Mouse (Mus musculus) MEL (cell line): Measurements from ENCODE around the gene Slc25a43. TPM values are rescaled to one million over a fixed set of nuclear protein-coding genes. Genes with fewer than 3 reads are reported as not detected.

Experiments used
- DNase-seq: peaks from one replicate; pipeline ENCODE4 v3.0.0; 2011; ENCODE audit warnings: low read depth, low spot score
- H3K27ac ChIP-seq: 2 replicates; pipeline ENCODE4 v1.5.1; 2012; ENCODE audit warnings: low read depth, mild to moderate bottlenecking, control low read depth, low read length, moderate library complexity; ENCODE audit not compliant: control insufficient read depth
- H3K27me3 ChIP-seq, 2 experiments: fragments of 150-350 bp in 1 of 2; sonication (generic) in 1 of 2; 2 replicates each; pipeline ENCODE4 v1.6.1; 2012; ENCODE audit warnings: low read length in 2 of 2, mild to moderate bottlenecking in 2 of 2, improper control_type of control experiment in 1 of 2, moderate library complexity in 1 of 2; ENCODE audit not compliant: insufficient read depth in 2 of 2, control insufficient read depth in 1 of 2
- H3K36me3 ChIP-seq, 2 experiments: 2 replicates each; pipeline ENCODE4 v1.6.1; 2012 to 2014; ENCODE audit warnings: low read length in 2 of 2, improper control_type of control experiment in 1 of 2, inconsistent platforms in 1 of 2, mild to moderate bottlenecking in 1 of 2; ENCODE audit not compliant: insufficient read depth in 2 of 2, control insufficient read depth in 1 of 2
- H3K4me1 ChIP-seq, 2 experiments: fragments of 150-350 bp in 1 of 2; sonication (generic) in 1 of 2; 2 replicates each; pipeline ENCODE4 v1.6.1; 2012; ENCODE audit warnings: low read length in 2 of 2, improper control_type of control experiment in 1 of 2, mild to moderate bottlenecking in 1 of 2; ENCODE audit not compliant: insufficient read depth in 2 of 2, control insufficient read depth in 1 of 2
- H3K4me3 ChIP-seq, 2 experiments: fragments of 150-350 bp in 1 of 2; sonication (generic) in 1 of 2; 2 replicates each; pipeline ENCODE4 v1.5.1; 2012; ENCODE audit warnings: low read depth in 2 of 2, low read length in 2 of 2, mild to moderate bottlenecking in 2 of 2, moderate library complexity in 2 of 2, control low read depth in 1 of 2, improper control_type of control experiment in 1 of 2; ENCODE audit not compliant: control insufficient read depth in 1 of 2, insufficient read depth in 1 of 2
- H3K79me2 ChIP-seq: 2 replicates; pipeline ENCODE4 v1.6.1; 2012; ENCODE audit warnings: mild to moderate bottlenecking, low read length, moderate library complexity; ENCODE audit not compliant: control insufficient read depth, poor library complexity, insufficient read depth
- H3K9ac ChIP-seq: 2 replicates; pipeline ENCODE4 v1.6.1; 2012; ENCODE audit warnings: low read depth, mild to moderate bottlenecking, control low read depth, low read length, moderate library complexity; ENCODE audit not compliant: control insufficient read depth, poor library complexity, severe bottlenecking
- H3K9me3 ChIP-seq: fragments of 150-350 bp; sonication (generic); replicated peaks from 2 replicates; pipeline ENCODE4 v1.6.1; 2012; ENCODE audit warnings: mild to moderate bottlenecking, low read length, improper control_type of control experiment, moderate library complexity; ENCODE audit not compliant: insufficient read depth
- CTCF ChIP-seq, 3 experiments: IDR thresholded peaks in 2 of 3; conservative IDR thresholded peaks in 1 of 3; 2 replicates each; pipeline ENCODE4 v1.5.1; 2011 to 2012; ENCODE audit warnings: low read length in 3 of 3, low read depth in 2 of 3, mild to moderate bottlenecking in 2 of 3, improper control_type of control experiment in 1 of 3, inconsistent platforms in 1 of 3, mixed read lengths in 1 of 3, moderate library complexity in 1 of 3; ENCODE audit not compliant: control insufficient read depth in 1 of 3, insufficient read depth in 1 of 3, poor library complexity in 1 of 3, severe bottlenecking in 1 of 3
- EP300 ChIP-seq, 2 experiments: IDR thresholded peaks; 2 replicates each; pipeline ENCODE4 v1.6.1; 2011; ENCODE audit warnings: improper control_type of control experiment in 2 of 2, low read length in 2 of 2, low read depth in 1 of 2, mild to moderate bottlenecking in 1 of 2
- ETS1 ChIP-seq: IDR thresholded peaks from 2 replicates; pipeline ENCODE4 v1.6.1; 2012; ENCODE audit warnings: low read depth, mild to moderate bottlenecking, inconsistent platforms, low read length, improper control_type of control experiment, moderate library complexity
- HCFC1 ChIP-seq: IDR thresholded peaks from 2 replicates; pipeline ENCODE4 v1.6.1; 2012; ENCODE audit warnings: low read depth, mild to moderate bottlenecking, inconsistent platforms, low read length, improper control_type of control experiment, moderate library complexity
- JUND ChIP-seq: IDR thresholded peaks from 2 replicates; pipeline ENCODE4 v1.6.1; 2011; ENCODE audit warnings: low read depth, mild to moderate bottlenecking, improper control_type of control experiment, low read length
- KAT2A ChIP-seq: conservative IDR thresholded peaks from 2 replicates; pipeline ENCODE4 v1.6.1; 2012; ENCODE audit warnings: low read depth, low read length, improper control_type of control experiment, inconsistent platforms
- MAFK ChIP-seq: IDR thresholded peaks from 2 replicates; pipeline ENCODE4 v1.6.1; 2011; ENCODE audit warnings: low read depth, mild to moderate bottlenecking, low read length, improper control_type of control experiment, borderline replicate concordance
- MYB ChIP-seq: IDR thresholded peaks from 2 replicates; pipeline ENCODE4 v1.6.1; 2011; ENCODE audit warnings: mild to moderate bottlenecking, low read depth, low read length, improper control_type of control experiment
- MYC ChIP-seq: IDR thresholded peaks from 2 replicates; pipeline ENCODE4 v1.6.1; 2011; ENCODE audit warnings: low read depth, mild to moderate bottlenecking, low read length, improper control_type of control experiment, moderate library complexity
- NELFE ChIP-seq: IDR thresholded peaks from 2 replicates; pipeline ENCODE4 v1.6.1; 2011; ENCODE audit warnings: low read depth, low read length, improper control_type of control experiment
- NRF1 ChIP-seq: IDR thresholded peaks from 2 replicates; pipeline ENCODE4 v1.6.1; 2014; ENCODE audit warnings: low read depth, mild to moderate bottlenecking, inconsistent platforms, low read length, improper control_type of control experiment, moderate library complexity; ENCODE audit not compliant: poor library complexity, insufficient read depth, severe bottlenecking
- TAL1 ChIP-seq: IDR thresholded peaks from 2 replicates; pipeline ENCODE4 v1.6.1; 2012; ENCODE audit warnings: mild to moderate bottlenecking, inconsistent platforms, low read length, moderate library complexity, mixed read lengths
- TCF12 ChIP-seq: IDR thresholded peaks from 2 replicates; pipeline ENCODE4 v1.6.1; 2014; ENCODE audit warnings: low read depth, mild to moderate bottlenecking, inconsistent platforms, low read length, improper control_type of control experiment, moderate library complexity
- USF1 ChIP-seq: IDR thresholded peaks from 2 replicates; pipeline ENCODE4 v1.6.1; 2014; ENCODE audit warnings: low read depth, mild to moderate bottlenecking, inconsistent platforms, low read length, improper control_type of control experiment, moderate library complexity
- USF2 ChIP-seq, 2 experiments: IDR thresholded peaks; 2 replicates each; pipeline ENCODE4 v1.6.1; 2011 to 2012; ENCODE audit warnings: improper control_type of control experiment in 2 of 2, low read length in 2 of 2, borderline replicate concordance in 1 of 2, inconsistent platforms in 1 of 2, low read depth in 1 of 2, mild to moderate bottlenecking in 1 of 2; ENCODE audit not compliant: insufficient read depth in 1 of 2
- polyA plus RNA-seq, 2 experiments: library from polyadenylated mRNA; stranded (reverse) in 1 of 2; unstranded in 1 of 2; fragments of >175 nt in 1 of 2; fragments of >200 nt in 1 of 2; gene quantifications; 2 replicates each; pipeline versions ENCODE4 v1.2.1 to v1.2.4; 2012; ENCODE audit warnings: low replicate concordance in 2 of 2, low read depth in 1 of 2; ENCODE audit not compliant: insufficient read length in 2 of 2, insufficient read depth in 1 of 2, missing spikeins in 1 of 2
- total RNA-seq: library from RNA; depleted of rRNA; stranded (reverse); fragments of 300-350 nt; gene quantifications from 2 replicates; pipeline ENCODE4 v1.2.3, GENCODE M21; 2012; rRNA removed

The Slc25a43 gene
- total and polyA plus RNA-seq, 3 experiments: 1.4 to 8.3 TPM; not detected in 1

DNA sequence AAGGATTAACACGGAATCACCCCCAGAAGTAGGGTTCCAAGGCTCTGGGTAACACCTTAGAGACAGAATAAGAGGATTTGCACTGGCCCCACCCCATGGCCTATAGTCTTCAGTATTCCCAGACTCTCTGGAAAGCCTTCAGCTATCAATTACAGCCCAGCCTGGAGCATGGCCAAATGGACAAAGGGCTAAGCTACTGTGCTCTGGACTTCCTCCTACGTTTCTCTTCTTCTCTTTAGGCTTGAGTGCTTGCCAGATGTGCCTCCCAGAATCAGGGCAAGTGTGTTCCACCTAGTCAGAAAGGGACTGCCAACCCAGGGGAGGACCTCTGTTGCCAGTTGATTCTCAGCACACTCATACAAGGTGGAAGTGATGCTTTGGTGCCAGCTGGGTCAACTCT, 81.6 kb downstream of the Slc25a43 start:
- no peak overlapping the region for H3K27ac ChIP-seq
- no peaks in the 10 kb centered on the region for H3K36me3 ChIP-seq
- DNase-seq: no peak
- H3K9ac ChIP-seq: no peak overlapping the region
- TF ChIP-seq USF2 (IDR thresholded peaks at IDR 0.05; ENCODE audit: borderline replicate concordance in 1 of 2, insufficient read depth in 1 of 2, low read depth in 1 of 2, low read length in 2 of 2): no peak
- TF ChIP-seq JUND: no peak
- TF ChIP-seq ETS1: no peak
- TF ChIP-seq NRF1: no peak
- TF ChIP-seq KAT2A: no peak
- TF ChIP-seq MAFK: no peak
- TF ChIP-seq MYC: no peak
- no peak for TF ChIP-seq MYB
- TF ChIP-seq TCF12: no peak
- TF ChIP-seq TAL1: no peak
- TF ChIP-seq CTCF (IDR thresholded peaks at IDR 0.05 in 2 of 3, conservative IDR thresholded peaks at IDR 0.05 in 1 of 3; ENCODE audit: control insufficient read depth in 1 of 3, insufficient read depth in 1 of 3, low read depth in 2 of 3, low read length in 3 of 3, poor library complexity in 1 of 3, severe bottlenecking in 1 of 3): no peak
- no peak for TF ChIP-seq USF1
- no peak for TF ChIP-seq EP300 (IDR thresholded peaks at IDR 0.05; ENCODE audit: low read depth in 1 of 2, low read length in 2 of 2)
- no peak for TF ChIP-seq NELFE
- TF ChIP-seq HCFC1: no peak
- no peaks in the 10 kb centered on the region for H3K27me3 ChIP-seq
- H3K9me3 ChIP-seq: no peaks in the 10 kb centered on the region
- H3K4me3 ChIP-seq: no peak overlapping the region
- H3K79me2 ChIP-seq: no peaks in the 10 kb centered on the region
- H3K4me1 ChIP-seq: no peaks in the 10 kb centered on the region

Other genes with a start within 250 kb of the Slc25a43 start
- gene Pgrmc1, start 145.5 kb upstream of the Slc25a43 start, total RNA-seq: 92.7 and 97.1 TPM in 2 replicates
- gene Pgrmc1, start 145.5 kb upstream of the Slc25a43 start, polyA plus RNA-seq: 10 to 100 TPM; 78.9 to 88.3 TPM
- 1.3 TPM in 2 replicates for gene Akap17b, start 98.3 kb upstream of the Slc25a43 start, total RNA-seq
- gene Akap17b, start 98.3 kb upstream of the Slc25a43 start, polyA plus RNA-seq: 1 to 10 TPM in 1 of 2 experiments, not detected in 1; 1.6 TPM
- 704 and 776 TPM in 2 replicates for gene Slc25a5, start 52.0 kb downstream of the Slc25a43 start, total RNA-seq
- gene Slc25a5, start 52.0 kb downstream of the Slc25a43 start, polyA plus RNA-seq: 1,000 to 10,000 TPM in 1 of 2 experiments, 100 to 1,000 TPM in 1; 263 to 1,006 TPM
- gene Ube2a, start 130.2 kb downstream of the Slc25a43 start, total RNA-seq: 34.0 and 39.3 TPM in 2 replicates
- 100 to 1,000 TPM; 105 to 971 TPM for gene Ube2a, start 130.2 kb downstream of the Slc25a43 start, polyA plus RNA-seq
- 15.1 and 16.0 TPM in 2 replicates for gene C330007P06Rik, start 130.5 kb downstream of the Slc25a43 start, total RNA-seq
- 10 to 100 TPM in 1 of 2 experiments, not detected in 1; 17.1 TPM for gene C330007P06Rik, start 130.5 kb downstream of the Slc25a43 start, polyA plus RNA-seq
- 9.2 and 9.5 TPM in 2 replicates for gene Nkrf, start 159.2 kb downstream of the Slc25a43 start, total RNA-seq
- gene Nkrf, start 159.2 kb downstream of the Slc25a43 start, polyA plus RNA-seq: 10 to 100 TPM; 14.1 to 59.3 TPM
- 16.5 and 23.4 TPM in 2 replicates for gene Sept6, start 248.1 kb downstream of the Slc25a43 start, total RNA-seq
- gene Sept6, start 248.1 kb downstream of the Slc25a43 start, polyA plus RNA-seq: 10 to 100 TPM in 1 of 2 experiments, not detected in 1; 37.8 TPM